Mouse (Mus musculus) urinary bladder, postnatal 4 days (tissue): ENCODE measurements around the gene Xxylt1.

Experiments
- DNase-seq, 2 experiments: peaks; one replicate each; pipeline ENCODE4 v3.0.0; 2021 to 2022; ENCODE audit warnings: low spot score in 2 of 2

Gene Xxylt1

DNA sequence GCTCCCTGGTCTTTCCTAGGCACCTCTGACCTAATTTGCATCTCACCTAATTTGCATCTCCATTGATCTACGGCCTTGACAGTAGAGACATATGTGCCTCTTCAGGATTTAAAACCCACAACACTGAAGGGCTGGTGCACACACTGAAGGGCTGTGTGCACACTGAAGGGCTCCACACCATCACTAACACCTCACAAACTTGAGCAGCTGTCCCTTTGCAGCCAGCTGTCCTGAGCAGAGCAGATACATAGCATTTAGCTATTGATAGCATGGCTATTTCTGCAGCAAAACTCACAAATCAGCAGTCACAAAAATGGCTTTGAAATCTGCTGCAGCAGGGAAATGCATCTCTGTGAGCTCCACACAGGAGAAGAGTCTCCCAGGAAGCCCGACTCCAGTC, 90.6 kb downstream of the Xxylt1 start:
- DNase-seq, result no peak

- no peak for DNase-seq
Measured at GRCm38 (mm10) chr16:30988225-30988624, 93.0 kb downstream of the Xxylt1 start.

DNA sequence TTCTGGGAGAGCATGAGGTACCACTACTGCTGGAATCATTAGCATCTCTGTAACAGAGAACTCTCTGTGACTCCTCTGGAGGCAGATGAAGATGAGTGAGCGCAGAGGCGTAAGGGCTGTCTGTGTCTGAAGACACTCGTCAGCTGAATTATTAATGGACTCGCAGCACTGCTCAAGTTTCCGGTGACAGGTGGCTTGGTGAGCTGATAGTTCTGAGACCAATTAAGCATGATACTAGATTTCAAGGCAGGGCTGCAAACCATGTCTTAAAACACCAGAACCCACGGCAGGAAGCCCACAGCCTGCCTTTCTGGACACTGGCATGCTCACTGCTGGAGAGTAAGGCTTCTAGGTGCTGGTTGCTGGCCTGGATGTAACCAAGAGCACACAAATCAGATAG, 93.5 kb downstream of the Xxylt1 start:
- DNase-seq, result no peak

- DNase-seq, result no peak
Measured at GRCm38 (mm10) chr16:30984826-30985545, 96.2 kb downstream of the Xxylt1 start.

- no peak for DNase-seq
Measured at GRCm38 (mm10) chr16:30984101-30984500, 97.1 kb downstream of the Xxylt1 start.

DNA sequence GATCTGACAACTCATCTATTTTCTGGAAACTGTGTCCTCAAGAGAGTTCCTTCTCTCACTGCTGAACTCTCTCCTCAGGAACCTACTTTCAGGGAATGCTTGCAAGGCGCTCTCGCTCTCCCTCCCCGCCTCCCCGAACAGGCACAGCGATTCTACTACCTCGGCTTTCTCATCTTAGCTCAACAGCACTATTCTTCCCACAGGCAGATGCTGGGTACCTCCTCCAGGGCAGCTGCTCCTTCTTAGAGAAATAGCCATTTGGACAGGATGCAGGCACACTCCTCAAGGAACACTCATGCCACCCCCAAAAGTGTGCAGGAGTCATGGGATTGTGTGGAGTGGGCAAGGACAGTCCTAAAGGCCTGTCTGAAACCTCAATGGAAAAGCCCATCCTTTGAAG, 97.5 kb downstream of the Xxylt1 start:
- DNase-seq, result no peak

DNA sequence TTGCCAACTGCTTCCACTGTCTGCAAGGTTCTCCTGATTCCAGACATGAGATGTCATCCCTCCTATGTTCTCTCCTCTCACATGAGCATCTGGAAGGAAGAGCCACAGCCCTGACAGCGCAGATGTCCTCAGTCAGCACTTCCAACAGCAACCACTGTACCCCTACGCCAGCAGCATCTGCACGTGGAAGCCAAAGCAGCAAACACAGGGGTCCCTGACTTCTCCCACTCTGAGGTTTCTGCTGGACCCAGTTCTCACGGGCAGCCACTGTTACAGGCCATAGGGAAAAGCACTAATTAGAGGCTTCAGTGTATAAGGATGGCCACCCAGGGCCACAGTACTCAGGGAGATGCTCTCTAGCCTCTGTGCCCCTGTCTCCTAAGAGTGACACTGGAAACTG, 98.0 kb downstream of the Xxylt1 start:
- no peak for DNase-seq

GRCm38 (mm10) chr16:30981345-30981744, 99.9 kb downstream of the Xxylt1 start:
- DNase-seq, result peak in 1 of 2 experiments; percentile 41

DNA sequence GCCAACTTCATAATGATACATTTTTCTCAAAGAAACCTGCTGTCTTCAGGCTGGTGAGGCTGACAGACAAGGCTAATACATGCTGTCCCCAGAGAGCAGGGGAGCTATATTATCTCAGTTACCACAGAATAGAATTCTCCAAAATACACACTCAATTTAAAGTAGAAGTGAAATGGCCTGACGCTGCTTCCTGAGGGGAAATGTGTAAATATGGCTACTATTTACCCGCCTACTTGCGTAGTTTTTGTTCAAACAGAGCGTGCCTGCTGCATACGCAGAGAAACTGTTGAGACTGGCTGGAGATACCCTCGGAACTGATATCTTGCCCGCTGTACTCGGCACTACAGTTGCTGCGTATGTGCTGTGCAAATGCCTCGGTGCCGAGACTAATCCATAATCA, 101.3 kb downstream of the Xxylt1 start:
- no peak for DNase-seq

DNA sequence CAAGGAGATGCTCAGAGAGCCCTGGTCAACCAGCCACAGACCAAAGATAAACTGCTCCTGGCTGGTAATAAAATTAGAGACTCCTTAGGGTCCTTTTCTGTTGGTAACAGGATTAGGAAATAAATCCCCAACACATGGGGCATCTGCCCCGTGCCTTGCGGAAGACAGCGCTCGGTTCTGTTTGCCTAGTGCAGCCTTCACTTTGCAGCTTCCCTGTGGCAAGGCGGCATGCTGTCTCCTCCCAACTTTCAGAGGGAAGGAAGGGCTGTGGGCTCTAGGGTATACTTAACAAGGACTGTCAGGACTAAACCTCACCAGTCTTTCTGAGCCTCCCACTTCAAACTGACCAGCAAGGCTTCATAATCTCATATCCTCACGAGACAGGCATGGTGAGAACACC, 103.5 kb downstream of the Xxylt1 start:
- DNase-seq, result no peak

GRCm38 (mm10) chr16:30977186-30977585, 104.0 kb downstream of the Xxylt1 start:
- peak; percentile 84 to 93 for DNase-seq

- no peak for DNase-seq
Measured at GRCm38 (mm10) chr16:30974549-30974948, 106.7 kb downstream of the Xxylt1 start.

GRCm38 (mm10) chr16:30973416-30973815, 107.8 kb downstream of the Xxylt1 start:
- no peak for DNase-seq

GRCm38 (mm10) chr16:30971950-30972541, 109.2 kb downstream of the Xxylt1 start:
- no peak for DNase-seq

GRCm38 (mm10) chr16:30969266-30970064, 111.8 kb downstream of the Xxylt1 start:
- DNase-seq, result no peak

DNA sequence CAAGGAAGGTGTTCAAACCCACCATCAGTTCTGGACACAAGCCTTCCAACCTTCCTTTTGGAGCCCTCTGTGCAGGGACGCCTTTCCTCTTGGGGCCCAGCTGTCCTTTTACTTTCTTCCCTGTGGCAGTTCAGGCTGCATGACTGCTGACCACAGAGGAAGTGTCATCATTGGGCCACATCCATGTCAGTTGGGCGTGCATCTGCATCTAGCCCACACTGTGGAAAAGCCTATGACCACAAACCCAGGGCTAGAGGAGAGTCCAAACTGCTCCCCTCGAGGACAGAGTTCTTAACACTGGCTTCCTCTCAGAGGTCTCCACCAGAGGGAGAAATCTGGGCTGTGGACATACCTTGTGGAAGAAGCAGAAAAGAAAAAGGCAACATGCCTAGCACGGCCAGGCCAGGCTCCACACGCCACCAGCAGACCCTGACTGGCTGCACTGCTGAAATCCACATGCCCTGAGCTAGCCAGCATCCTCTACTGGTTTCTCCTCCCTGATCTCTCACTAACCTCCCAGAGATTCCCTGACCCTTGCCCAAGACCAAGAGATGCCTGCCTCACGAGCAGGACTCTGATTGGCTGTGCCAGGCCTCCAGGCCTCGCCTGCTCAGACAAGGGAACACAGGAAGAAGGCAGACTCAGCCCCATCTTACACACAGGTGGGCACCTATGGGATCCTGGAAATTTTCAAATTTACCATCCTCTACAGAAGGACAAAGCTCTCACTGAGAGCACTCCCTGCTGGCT, 112.7 kb downstream of the Xxylt1 start:
- DNase-seq, result no peak

- peak in 1 of 2 experiments; percentile 44 for DNase-seq
Measured at GRCm38 (mm10) chr16:30966684-30967083, 114.5 kb downstream of the Xxylt1 start.

DNA sequence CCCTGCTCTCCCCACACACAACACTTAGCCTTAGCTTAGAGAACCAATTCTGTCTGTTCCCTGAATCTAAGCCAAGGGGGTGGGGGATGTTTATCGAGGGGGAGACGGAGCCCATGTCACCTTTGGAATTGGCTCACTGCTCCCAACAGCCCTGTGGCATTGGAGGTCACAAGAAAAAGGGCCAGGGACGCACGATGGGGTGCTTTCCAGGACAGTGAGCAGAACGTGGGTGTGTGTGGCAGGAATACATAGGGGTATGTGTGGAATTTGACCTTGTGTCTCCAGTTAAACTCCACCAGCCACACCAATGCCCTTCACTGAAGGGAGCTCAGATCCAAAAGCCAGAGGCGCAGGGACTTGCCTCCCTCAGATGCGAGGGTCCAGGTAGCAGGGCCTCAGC, 116.3 kb downstream of the Xxylt1 start:
- no peak for DNase-seq

GRCm38 (mm10) chr16:30964411-30964810, 116.8 kb downstream of the Xxylt1 start:
- no peak for DNase-seq

- no peak for DNase-seq
Measured at GRCm38 (mm10) chr16:30962515-30962914, 118.7 kb downstream of the Xxylt1 start.

DNA sequence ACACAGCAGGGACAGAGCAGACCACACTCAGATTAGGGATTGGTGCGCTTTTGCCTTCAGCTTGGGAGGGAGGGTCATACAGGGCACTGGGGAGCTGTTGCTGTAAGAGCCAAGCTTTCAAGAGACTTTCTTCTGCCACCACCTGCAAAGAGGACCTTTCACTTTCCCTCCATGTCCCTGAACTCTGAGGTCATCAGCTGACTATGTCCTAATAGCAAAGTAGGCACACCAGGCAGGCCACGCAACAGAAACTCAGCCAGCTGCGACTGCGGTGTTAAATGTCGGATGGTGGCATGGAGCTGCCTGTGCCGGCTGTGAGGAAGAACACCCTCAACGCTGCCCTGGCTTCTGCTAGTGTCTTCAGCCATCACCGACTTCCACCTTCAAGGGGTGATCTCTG, 120.1 kb downstream of the Xxylt1 start:
- no peak for DNase-seq

DNA sequence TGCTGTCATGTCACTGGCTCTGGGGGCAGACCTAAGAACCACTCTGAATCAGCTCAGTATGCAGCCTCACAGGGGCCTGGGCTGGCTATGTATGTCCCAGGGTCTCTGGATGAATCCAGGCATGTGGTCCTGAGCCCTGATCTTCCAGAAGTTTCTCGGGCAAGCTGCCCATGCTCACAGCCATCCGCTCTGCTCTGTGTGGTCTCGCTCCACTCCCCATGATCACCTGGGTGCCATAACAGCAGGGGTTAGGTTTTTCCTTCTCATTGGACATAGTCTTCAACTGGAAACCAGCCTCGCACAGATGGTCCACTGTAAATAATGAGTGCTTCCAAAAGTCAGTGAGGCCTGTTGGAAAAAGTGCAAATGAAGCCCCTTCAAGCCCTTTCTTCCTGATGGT, 121.0 kb downstream of the Xxylt1 start:
- no peak for DNase-seq
